Mouse (Mus musculus): ENCODE data around the gene Zfp607a. TPM values are rescaled to one million over a fixed set of nuclear protein-coding genes. Genes with fewer than 3 reads are reported as not detected.
"Not testable (repeated sequence)": the region's sequence is repeated elsewhere in the genome, so short reads cannot be mapped to it uniquely, and the experiment has no call there.

Gene Zfp607a
- 9.2 to 22.9 TPM (median 10.5 TPM) in 3 replicates for total RNA-seq (2017)

- no peak for ATAC-seq (replicated peaks; ENCODE audit: insufficient number of reproducible peaks, low FRiP score, low TSS enrichment, poor library complexity, severe bottlenecking)
These were observed at the start of gene Zfp607a for GRCm38 (mm10) chr7:27857227-27857626. Gene Zfp607a (plus strand): TSS chr7:27857527.

DNA sequence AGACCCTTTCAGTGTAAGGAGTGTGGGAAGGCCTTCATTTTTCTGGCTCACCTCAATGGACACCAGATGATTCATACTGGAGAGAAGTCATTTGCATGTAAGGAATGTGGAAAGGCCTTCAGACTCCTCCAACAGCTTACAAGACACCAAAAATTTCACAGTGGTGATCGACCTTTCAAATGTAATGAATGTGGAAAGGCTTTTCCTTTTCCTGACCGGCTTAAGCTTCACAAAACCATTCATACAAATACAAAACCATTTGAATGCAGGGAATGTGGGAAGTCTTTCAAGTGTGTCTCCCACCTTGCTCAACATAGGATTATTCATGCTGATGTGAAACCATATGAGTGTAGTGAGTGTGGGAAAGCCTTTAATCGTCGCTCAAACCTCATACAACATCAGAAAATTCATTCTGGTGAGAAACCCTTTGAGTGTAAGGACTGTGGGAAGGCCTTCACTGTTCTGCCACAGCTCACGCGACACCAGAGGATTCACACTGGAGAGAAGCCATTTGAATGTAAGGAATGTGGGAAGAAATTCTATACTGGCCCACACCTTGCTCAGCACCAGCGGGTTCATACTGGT lies 38.7 kb upstream of the Zfp607a start:
- ATAC-seq (replicated peaks; ENCODE audit: insufficient number of reproducible peaks, low FRiP score, low TSS enrichment, poor library complexity, severe bottlenecking): no peak

- ATAC-seq (replicated peaks; ENCODE audit: insufficient number of reproducible peaks, low FRiP score, low TSS enrichment, poor library complexity, severe bottlenecking): no peak
These were observed 34.7 kb upstream of the Zfp607a start for GRCm38 (mm10) chr7:27822611-27823010.

DNA sequence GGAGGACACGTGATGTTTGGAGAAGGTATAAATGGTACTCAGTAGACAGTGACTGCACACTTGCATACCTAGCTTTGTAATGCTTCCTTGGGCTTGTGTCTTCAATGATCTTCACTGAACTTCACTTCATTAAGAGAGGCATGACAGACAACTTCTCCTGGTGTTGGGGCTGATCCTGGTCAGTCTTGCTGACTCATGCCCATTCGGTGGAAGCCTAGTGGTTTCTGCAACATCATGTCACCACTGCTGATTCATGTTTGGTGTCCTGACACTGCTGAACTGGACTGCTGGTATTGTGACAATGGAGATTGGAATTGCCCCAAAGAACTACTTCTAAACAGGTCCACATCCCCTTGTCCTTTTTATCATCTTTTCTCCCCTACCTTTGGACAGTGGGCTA lies 23.2 kb upstream of the Zfp607a start:
- no peak for ATAC-seq (replicated peaks; ENCODE audit: insufficient number of reproducible peaks, low FRiP score, low TSS enrichment, poor library complexity, severe bottlenecking)

DNA sequence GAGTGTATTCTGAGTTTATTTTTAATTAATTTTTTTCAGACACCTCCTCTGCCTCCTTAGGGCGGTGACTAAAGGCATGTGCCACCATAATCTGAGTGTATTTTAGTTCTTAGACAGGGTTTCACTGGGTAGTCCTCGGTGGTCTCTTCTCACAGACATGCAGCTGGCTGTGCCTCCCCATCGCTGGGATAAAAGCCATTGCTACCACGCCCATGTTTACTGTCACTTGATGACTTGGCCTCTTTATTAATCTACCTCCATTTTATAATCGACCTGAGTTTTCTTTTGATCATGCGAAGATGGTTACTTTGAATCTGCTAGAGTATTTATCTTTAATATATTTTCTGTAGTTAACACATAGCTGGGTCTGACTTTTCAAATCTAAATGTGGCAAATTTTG lies 19.4 kb upstream of the Zfp607a start:
- no peak for ATAC-seq (replicated peaks; ENCODE audit: insufficient number of reproducible peaks, low FRiP score, low TSS enrichment, poor library complexity, severe bottlenecking)

DNA sequence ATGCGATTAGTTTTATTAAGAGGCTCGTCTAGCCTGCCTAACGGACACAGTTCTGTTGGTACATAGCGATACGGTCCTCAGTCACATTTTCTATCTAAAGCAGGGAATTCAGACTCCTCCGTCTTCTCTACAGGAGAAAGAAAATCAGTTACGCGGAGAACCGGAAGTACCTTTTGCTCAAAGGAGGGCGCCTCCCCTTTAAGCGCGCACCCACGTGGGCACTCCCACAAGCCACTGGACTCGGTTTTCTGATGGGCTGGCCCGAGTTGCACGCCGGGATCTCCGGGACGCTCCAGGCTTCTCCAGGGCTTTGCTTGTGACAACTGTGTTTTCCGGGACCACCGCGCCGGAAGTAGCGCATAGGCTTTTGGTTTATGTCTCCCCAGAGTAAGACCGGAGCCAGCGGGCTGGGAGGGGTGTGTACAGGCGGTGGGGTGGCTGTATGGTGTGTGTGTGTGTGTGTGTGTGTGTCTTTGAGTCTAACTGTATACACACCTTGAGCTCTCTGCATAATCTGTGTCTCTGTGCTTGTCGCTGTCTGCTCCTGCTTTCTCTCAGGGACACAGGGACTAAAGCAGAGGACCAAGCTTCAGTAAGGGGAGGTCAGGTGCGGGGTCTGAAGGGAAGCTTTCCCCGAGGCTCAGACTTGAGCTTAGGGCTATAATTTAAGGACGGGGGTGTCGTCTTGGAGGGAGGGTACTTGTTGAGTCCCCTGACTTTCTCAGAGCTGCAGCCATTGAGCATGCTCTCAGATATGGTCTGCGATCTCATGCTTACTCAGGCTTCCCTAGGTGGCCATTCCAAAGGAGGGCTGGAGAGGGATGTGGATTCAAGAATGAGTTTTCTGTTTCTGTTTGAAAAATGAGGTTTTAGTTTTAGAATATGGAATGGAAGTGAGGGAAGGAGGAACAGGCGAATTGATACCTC lies 18.7 kb upstream of the Zfp607a start, which contains the start of gene Zfp59:
Gene Zfp59, plus strand, starts transcription at position 285 of the 927 bp plus-strand sequence.
- ATAC-seq (replicated peaks; ENCODE audit: insufficient number of reproducible peaks, low FRiP score, low TSS enrichment, poor library complexity, severe bottlenecking): peak; percentile 89

DNA sequence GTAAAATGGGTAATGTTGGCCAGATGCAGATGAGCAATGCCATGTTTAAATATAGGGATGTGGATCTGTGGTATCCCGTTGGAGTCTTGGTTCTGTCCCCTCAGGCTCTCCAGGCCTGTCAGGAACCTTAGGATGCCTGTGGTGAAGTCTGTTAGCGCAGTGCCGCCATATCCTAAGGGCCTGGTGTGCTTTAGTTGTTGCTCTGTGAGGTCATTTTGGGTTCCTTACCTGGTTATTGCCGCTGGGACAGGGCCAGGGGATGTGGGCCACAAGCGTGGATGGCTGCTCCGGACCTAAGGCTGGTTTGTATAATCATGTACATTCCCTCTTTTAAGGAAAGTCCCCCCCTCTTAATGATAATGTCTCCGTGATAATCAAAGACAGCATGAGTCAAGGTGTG lies 17.7 kb upstream of the Zfp607a start:
- no peak for ATAC-seq (replicated peaks; ENCODE audit: insufficient number of reproducible peaks, low FRiP score, low TSS enrichment, poor library complexity, severe bottlenecking)

GRCm38 (mm10) chr7:27840104-27840503 lies 17.2 kb upstream of the Zfp607a start:
- ATAC-seq (replicated peaks; ENCODE audit: insufficient number of reproducible peaks, low FRiP score, low TSS enrichment, poor library complexity, severe bottlenecking): no peak

GRCm38 (mm10) chr7:27859301-27860251 lies 2.2 kb downstream of the Zfp607a start:
- ATAC-seq (replicated peaks; ENCODE audit: insufficient number of reproducible peaks, low FRiP score, low TSS enrichment, poor library complexity, severe bottlenecking): no peak; the same call in 1 of the 2 replicates

DNA sequence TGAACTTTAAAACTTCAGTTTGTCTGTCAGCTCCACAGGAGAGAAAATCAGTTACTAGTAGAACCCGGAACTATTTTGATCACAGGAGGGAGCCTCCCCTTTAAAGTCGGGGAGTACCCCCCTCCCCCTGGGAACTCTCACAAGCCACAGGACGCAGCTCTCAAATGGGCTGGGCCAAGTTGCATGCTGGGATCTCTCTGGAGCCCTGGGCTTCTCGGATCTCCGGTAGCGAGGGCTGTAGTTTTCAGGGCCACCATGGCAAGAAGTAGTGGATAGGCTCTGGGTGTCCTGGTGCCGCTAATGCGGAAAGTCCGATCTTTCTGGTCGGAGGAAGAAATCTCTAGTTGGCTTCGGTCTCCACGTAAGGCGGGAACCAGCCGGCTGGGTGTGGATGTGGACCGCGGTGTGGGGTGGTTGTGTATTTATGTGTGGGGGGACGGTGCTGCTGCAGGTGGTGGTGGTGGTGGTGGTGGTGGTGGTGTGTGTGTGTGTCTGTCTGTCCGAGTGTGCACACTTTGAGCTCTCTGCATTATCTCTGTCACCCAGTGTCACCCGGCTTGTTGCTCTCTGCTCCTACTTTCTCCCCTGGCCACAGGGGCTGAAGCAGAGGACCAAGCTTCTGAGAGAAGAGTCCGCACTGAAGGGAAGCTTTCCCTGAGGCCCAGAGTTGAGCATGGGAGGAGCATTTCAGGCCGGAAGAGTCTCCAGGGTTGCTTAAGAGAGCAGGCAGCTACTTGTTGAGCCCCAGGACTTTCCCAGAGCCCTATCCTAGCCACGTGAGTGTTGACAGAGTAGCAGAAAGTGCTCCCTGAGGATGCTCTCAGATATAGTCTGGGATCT lies 3.3 kb downstream of the Zfp607a start:
- peak; percentile 95 for ATAC-seq (replicated peaks; ENCODE audit: insufficient number of reproducible peaks, low FRiP score, low TSS enrichment, poor library complexity, severe bottlenecking)

DNA sequence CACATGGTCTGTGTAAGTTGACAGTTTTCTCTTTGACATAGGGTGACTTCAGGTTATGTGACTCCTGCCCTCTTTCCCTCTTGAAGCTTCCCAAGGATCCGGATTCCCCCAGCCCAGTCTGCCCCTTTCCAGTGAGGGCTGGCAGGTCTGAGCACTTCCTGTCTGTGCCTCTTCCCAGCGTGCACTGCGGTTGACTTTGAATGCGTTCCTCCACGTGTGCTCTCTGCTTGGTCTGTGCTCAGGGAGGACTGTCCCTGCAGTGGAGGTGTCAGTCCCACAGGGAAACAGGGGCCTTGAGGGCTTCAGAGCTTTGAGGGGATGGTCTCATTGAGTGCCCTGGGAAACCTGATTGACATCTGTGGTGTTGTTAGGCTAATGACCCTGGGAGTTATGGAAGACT lies 5.3 kb downstream of the Zfp607a start:
- not testable (repeated sequence) for ATAC-seq (replicated peaks; ENCODE audit: insufficient number of reproducible peaks, low FRiP score, low TSS enrichment, poor library complexity, severe bottlenecking)

GRCm38 (mm10) chr7:27881721-27882120 lies 24.4 kb downstream of the Zfp607a start:
- no peak for ATAC-seq (replicated peaks; ENCODE audit: insufficient number of reproducible peaks, low FRiP score, low TSS enrichment, poor library complexity, severe bottlenecking)

GRCm38 (mm10) chr7:27900601-27901000 lies 43.3 kb downstream of the Zfp607a start:
- ATAC-seq (replicated peaks; ENCODE audit: insufficient number of reproducible peaks, low FRiP score, low TSS enrichment, poor library complexity, severe bottlenecking): no peak

- no peak for ATAC-seq (replicated peaks; ENCODE audit: insufficient number of reproducible peaks, low FRiP score, low TSS enrichment, poor library complexity, severe bottlenecking)
These were observed 47.9 kb downstream of the Zfp607a start for GRCm38 (mm10) chr7:27905061-27905848.

- not testable (repeated sequence) for ATAC-seq (replicated peaks; ENCODE audit: insufficient number of reproducible peaks, low FRiP score, low TSS enrichment, poor library complexity, severe bottlenecking)
These were observed 53.6 kb downstream of the Zfp607a start for GRCm38 (mm10) chr7:27910952-27911351.

DNA sequence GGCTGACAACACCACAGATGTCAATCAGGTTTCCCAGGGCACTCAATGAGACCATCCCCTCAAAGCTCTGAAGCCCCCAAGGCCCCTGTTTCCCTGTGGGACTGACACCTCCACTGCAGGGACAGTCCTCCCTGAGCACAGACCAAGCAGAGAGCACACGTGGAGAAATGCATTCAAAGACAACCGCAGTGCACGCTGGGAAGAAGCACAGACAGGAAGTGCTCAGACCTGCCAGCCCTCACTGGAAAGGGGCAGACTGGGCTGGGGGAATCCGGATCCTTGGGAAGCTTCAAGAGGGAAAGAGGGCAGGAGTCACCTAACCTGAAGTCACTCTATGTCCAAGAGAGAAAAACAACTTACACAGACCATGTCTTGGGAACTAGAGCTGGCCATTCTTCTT lies 69.7 kb downstream of the Zfp607a start:
- not testable (repeated sequence) for ATAC-seq (replicated peaks; ENCODE audit: insufficient number of reproducible peaks, low FRiP score, low TSS enrichment, poor library complexity, severe bottlenecking)

Data from monocyte, adult 5-6 weeks (primary cell).